Mouse (Mus musculus): ENCODE data around the gene Clint1. TPM values are rescaled to one million over a fixed set of nuclear protein-coding genes. Genes with fewer than 3 reads are reported as not detected.
A peak's percentile ranks its signal among the peaks of the same experiment; 100 is the strongest.

The Clint1 gene
- polyA plus RNA-seq, 1 experiment = 59.2 TPM

DNA sequence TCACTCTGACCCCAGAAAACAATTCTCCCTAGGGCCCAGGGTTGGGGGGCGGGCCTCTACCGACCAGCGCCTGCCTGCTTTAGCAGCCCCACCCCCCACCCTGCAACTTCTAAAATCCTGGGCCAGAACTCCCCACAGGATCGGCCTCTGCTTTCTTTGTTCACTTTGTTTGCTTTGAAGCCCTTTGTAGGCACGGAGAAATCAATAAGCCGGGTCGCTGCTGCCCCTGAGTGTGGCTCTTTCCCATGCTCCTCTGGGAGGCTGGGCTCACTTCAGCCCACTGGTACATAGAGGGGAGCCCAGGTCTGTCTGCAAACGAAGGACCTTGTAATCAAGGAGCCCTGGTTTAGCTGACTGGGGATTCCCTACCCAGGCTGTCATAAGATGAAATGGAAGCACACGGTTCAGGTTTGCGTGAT lies 69.6 kb downstream of the Clint1 start:
- Histone ChIP-seq H3K27ac (ENCODE audit: insufficient read depth, low read depth, low read length) (no peak overlapping the region), H3K4me3 (ENCODE audit: low read depth, low read length) (no peak overlapping the region), H3K36me3 (ENCODE audit: control insufficient read depth, insufficient read depth, low read length) (no peaks in the 10 kb centered on the region), H3K27me3 (ENCODE audit: control insufficient read depth, insufficient read depth, low read length) (peaks cover 3% of the 10 kb centered on the region; the same call in 1 of the 2 replicates), H3K4me1 (ENCODE audit: control insufficient read depth, insufficient read depth, insufficient read length, low read length) (no peaks in the 10 kb centered on the region)
- TF ChIP-seq POLR2A (IDR thresholded peaks at IDR 0.05; ENCODE audit: low read depth, low read length) = no peak
- no peak for TF ChIP-seq CTCF (IDR thresholded peaks at IDR 0.05; ENCODE audit: extremely low read depth, insufficient read length, insufficient replicate concordance, low read depth, low read length)
- 12% methylated on average over 10 of the region's 10 CpGs for WGBS

DNA sequence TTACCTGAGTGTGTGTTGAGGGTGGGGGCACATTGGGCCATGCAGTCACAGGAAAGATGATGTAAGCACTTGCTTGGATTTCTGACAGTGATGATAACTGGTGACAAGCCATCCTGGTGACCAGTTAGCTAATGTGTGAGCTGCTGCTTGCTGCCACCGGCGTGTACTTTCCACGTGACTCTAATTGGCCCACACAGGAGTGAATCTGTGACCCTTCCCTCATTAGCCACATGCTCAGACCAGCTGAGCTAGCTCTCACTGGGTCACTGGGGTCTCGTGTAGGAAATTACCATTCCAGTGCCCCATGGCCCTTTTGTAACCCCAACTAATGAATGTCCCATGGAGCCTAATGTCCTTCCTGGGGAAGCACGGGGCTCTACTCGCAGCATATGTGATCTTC lies 73.6 kb downstream of the Clint1 start:
- Histone ChIP-seq H3K27ac (ENCODE audit: insufficient read depth, low read depth, low read length) (no peak overlapping the region), H3K36me3 (ENCODE audit: control insufficient read depth, insufficient read depth, low read length) (peaks cover 4% of the 10 kb centered on the region; the same call in 1 of the 2 replicates), H3K4me3 (ENCODE audit: low read depth, low read length) (no peak overlapping the region), H3K27me3 (ENCODE audit: control insufficient read depth, insufficient read depth, low read length) (peaks cover 3% of the 10 kb centered on the region; the same call in 1 of the 2 replicates), H3K4me1 (ENCODE audit: control insufficient read depth, insufficient read depth, insufficient read length, low read length) (no peaks in the 10 kb centered on the region)
- 77% methylated on average over 6 of the region's 6 CpGs for WGBS
- no peak for TF ChIP-seq POLR2A (IDR thresholded peaks at IDR 0.05; ENCODE audit: low read depth, low read length)
- TF ChIP-seq CTCF (IDR thresholded peaks at IDR 0.05; ENCODE audit: extremely low read depth, insufficient read length, insufficient replicate concordance, low read depth, low read length) = no peak

DNA sequence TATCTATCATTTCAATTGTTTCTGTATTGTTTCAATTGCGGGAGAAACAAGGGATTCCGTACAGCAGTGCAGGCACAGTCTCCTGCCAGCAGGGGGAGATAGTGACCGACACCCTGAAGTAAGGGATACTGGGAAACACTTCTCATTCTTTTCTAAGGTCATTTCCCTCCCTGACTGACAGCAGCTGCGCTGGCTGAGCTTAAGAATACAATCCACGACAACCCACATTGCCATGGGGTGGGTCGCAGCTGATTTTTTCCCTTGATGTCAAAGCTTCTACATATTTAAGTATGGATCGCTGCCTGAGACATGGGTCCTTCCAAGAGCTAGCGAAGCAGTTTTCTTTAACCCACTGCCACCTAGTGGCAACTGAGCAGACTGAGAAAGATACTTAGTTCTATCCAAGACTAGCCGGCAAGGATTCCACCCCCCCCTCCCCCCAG lies 74.8 kb downstream of the Clint1 start:
- Histone ChIP-seq H3K4me1 (ENCODE audit: control insufficient read depth, insufficient read depth, insufficient read length, low read length) (no peaks in the 10 kb centered on the region), H3K36me3 (ENCODE audit: control insufficient read depth, insufficient read depth, low read length) (peaks cover 5% of the 10 kb centered on the region; the same call in 1 of the 2 replicates), H3K27me3 (ENCODE audit: control insufficient read depth, insufficient read depth, low read length) (no peaks in the 10 kb centered on the region), H3K27ac (ENCODE audit: insufficient read depth, low read depth, low read length) (no peak overlapping the region), H3K4me3 (ENCODE audit: low read depth, low read length) (peak overlapping the region; percentile 51)
- TF ChIP-seq CTCF (IDR thresholded peaks at IDR 0.05; ENCODE audit: extremely low read depth, insufficient read length, insufficient replicate concordance, low read depth, low read length) (peak; percentile 99; the same call in 1 of the 2 replicates), POLR2A (IDR thresholded peaks at IDR 0.05; ENCODE audit: low read depth, low read length) (no peak)
- WGBS = under 1% methylated on average over 9 of the region's 9 CpGs

DNA sequence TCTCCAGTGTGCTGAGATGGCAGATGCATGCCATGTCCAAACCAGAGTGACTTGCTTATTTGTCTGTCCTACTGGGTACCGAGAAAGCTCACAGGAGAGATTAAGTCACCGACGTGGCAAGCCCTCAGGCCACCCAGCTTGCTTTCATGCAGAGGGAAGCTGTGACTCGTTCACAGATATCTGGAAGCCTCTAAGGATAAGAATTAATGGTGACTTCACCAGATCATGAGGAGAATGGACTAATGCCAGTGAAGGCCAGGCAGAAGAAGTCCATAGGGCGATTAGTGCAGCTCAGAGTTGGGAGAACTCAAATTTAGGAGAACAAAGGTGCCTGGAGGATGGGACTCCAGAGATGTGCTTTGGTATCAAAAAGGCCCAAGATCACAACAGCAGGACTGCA lies 75.6 kb downstream of the Clint1 start:
- Histone ChIP-seq H3K27me3 (ENCODE audit: control insufficient read depth, insufficient read depth, low read length) (no peaks in the 10 kb centered on the region), H3K27ac (ENCODE audit: insufficient read depth, low read depth, low read length) (no peak overlapping the region), H3K4me3 (ENCODE audit: low read depth, low read length) (no peak overlapping the region), H3K36me3 (ENCODE audit: control insufficient read depth, insufficient read depth, low read length) (peaks cover 5% of the 10 kb centered on the region; the same call in 1 of the 2 replicates), H3K4me1 (ENCODE audit: control insufficient read depth, insufficient read depth, insufficient read length, low read length) (no peaks in the 10 kb centered on the region)
- TF ChIP-seq CTCF (IDR thresholded peaks at IDR 0.05; ENCODE audit: extremely low read depth, insufficient read length, insufficient replicate concordance, low read depth, low read length) (no peak), POLR2A (IDR thresholded peaks at IDR 0.05; ENCODE audit: low read depth, low read length) (no peak)
- WGBS = 68% methylated on average over 5 of the region's 5 CpGs

DNA sequence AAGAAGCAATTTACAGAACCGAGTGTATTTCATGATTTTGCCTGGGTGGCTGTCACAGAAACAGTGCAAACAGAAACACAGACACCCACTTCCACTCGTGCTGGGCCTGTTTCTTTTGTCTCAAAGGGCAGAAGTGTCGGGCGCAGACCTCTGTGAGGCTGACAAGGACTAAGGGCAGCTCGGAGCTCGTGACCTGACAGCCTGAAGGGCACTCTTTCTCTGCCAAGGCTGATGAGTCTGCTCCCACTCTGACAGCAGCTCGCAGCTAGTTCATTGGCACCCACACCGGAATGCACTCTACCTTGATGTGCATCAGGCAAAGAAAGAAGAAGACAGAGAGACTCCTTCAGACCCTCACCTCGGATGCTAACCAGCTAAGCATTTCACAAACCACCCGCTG lies 77.7 kb downstream of the Clint1 start:
- H3K27ac ChIP-seq (ENCODE audit: insufficient read depth, low read depth, low read length) = no peak overlapping the region
- H3K27me3 ChIP-seq (ENCODE audit: control insufficient read depth, insufficient read depth, low read length) = no peaks in the 10 kb centered on the region
- peaks cover 15% of the 10 kb centered on the region for H3K36me3 ChIP-seq (ENCODE audit: control insufficient read depth, insufficient read depth, low read length)
- WGBS = 87% methylated on average over 10 of the region's 10 CpGs
- no peak for TF ChIP-seq CTCF (IDR thresholded peaks at IDR 0.05; ENCODE audit: extremely low read depth, insufficient read length, insufficient replicate concordance, low read depth, low read length)
- no peak overlapping the region for H3K4me3 ChIP-seq (ENCODE audit: low read depth, low read length)
- H3K4me1 ChIP-seq (ENCODE audit: control insufficient read depth, insufficient read depth, insufficient read length, low read length) = no peaks in the 10 kb centered on the region

DNA sequence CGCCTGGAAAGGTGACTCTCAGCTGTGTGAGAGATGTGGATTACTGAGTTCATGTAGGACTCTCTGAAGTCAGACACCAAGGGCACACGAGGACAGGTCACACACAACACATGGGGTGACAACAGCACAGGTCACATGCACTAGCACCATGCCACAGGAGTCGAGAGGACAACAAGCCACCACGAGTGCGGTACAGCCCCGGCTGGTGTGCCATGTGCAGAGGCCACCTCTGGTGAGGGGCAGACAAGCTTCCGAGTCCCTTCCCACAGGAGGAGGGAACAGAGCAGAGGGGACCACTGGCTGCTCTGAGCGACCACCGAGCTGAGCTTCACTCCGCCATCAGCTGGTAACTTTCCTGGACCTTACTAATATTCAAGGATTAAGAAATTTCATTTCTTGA lies 80.9 kb downstream of the Clint1 start:
- WGBS = 95% methylated on average over 10 of the region's 10 CpGs
- TF ChIP-seq CTCF (IDR thresholded peaks at IDR 0.05; ENCODE audit: extremely low read depth, insufficient read length, insufficient replicate concordance, low read depth, low read length) (no peak), POLR2A (IDR thresholded peaks at IDR 0.05; ENCODE audit: low read depth, low read length) (no peak)
- Histone ChIP-seq H3K27ac (ENCODE audit: insufficient read depth, low read depth, low read length) (no peak overlapping the region), H3K4me3 (ENCODE audit: low read depth, low read length) (no peak overlapping the region), H3K27me3 (ENCODE audit: control insufficient read depth, insufficient read depth, low read length) (no peaks in the 10 kb centered on the region), H3K36me3 (ENCODE audit: control insufficient read depth, insufficient read depth, low read length) (peaks cover 30% of the 10 kb centered on the region), H3K4me1 (ENCODE audit: control insufficient read depth, insufficient read depth, insufficient read length, low read length) (no peaks in the 10 kb centered on the region)

DNA sequence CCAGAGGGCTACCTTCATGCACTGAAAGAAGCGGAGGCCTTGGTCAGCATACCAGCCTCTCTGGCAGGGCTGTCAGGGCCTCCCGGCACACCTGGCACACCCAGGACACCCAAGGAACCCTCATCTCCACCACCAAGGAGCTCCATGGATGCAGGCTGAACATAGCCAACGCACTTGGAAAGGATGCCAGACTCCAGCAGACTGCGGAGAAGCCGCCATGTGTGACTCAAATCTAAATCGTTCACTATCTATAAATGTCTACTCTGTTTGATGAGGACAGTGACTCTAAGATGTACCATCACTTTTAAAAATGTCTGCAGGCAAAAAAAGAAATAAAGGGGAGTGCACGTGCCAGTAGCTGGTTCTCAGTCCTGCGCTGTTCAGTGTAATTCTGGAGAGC lies 85.6 kb downstream of the Clint1 start:
- no peak overlapping the region for H3K27ac ChIP-seq (ENCODE audit: insufficient read depth, low read depth, low read length)
- no peaks in the 10 kb centered on the region for H3K27me3 ChIP-seq (ENCODE audit: control insufficient read depth, insufficient read depth, low read length)
- H3K4me1 ChIP-seq (ENCODE audit: control insufficient read depth, insufficient read depth, insufficient read length, low read length) = no peaks in the 10 kb centered on the region
- peaks cover 25% of the 10 kb centered on the region for H3K36me3 ChIP-seq (ENCODE audit: control insufficient read depth, insufficient read depth, low read length)
- 94% methylated on average over 8 of the region's 8 CpGs for WGBS
- no peak overlapping the region for H3K4me3 ChIP-seq (ENCODE audit: low read depth, low read length)
- TF ChIP-seq POLR2A (IDR thresholded peaks at IDR 0.05; ENCODE audit: low read depth, low read length) (no peak), CTCF (IDR thresholded peaks at IDR 0.05; ENCODE audit: extremely low read depth, insufficient read length, insufficient replicate concordance, low read depth, low read length) (no peak)

Measured in small intestine, adult 2 months (tissue).